Mouse (Mus musculus): ENCODE data around the gene Itm2b.

Gene Itm2b

GRCm38 (mm10) chr14:73368221-73368620 lies 16.9 kb downstream of the Itm2b start:
- no peak for DNase-seq (ENCODE audit: low spot score)

DNA sequence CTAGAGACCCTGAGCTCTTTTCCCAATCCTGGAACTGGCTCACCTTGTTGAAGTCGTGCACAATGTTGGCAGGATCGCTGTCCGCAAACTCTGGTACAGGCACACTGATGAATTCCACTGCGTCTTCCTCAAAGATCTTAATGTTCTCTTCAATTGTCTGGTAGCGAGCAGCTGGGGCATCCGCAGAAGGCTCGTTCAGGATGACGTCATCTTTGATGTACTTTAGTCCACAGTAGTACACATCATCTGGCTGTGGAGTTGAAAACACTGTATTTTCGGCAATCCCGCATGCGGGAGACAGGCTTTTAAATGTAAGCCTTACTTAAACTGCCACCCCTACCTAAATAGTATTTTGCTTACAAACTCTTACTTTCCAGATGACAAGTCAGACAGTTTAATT lies 18.8 kb downstream of the Itm2b start:
- no peak for DNase-seq (ENCODE audit: low spot score)

- no peak for DNase-seq (ENCODE audit: low spot score)
These were observed 21.3 kb downstream of the Itm2b start for GRCm38 (mm10) chr14:73363782-73364181.

GRCm38 (mm10) chr14:73354700-73355099 lies 30.4 kb downstream of the Itm2b start:
- no peak for DNase-seq (ENCODE audit: low spot score)

DNA sequence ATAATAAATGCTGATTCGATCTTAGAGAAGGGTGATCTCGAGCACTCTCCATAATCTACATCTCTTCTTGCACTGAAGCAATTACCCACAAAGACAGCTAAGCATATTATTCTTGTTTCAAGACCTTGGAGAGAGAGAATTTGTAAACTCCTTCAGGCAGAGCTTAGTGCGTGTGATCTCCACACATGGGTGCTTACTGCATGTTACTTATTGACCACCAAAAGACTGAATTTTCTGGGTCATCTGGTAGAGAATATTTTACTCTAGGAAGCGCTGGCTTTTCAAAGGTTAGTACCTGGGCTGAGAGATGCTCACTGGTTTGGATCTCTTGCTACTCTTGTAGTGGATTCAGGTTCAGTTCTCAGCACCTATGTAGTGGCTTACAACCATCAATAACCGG lies 34.0 kb downstream of the Itm2b start:
- no peak for DNase-seq (ENCODE audit: low spot score)

GRCm38 (mm10) chr14:73350029-73350428 lies 35.1 kb downstream of the Itm2b start:
- no peak for DNase-seq (ENCODE audit: low spot score)

DNA sequence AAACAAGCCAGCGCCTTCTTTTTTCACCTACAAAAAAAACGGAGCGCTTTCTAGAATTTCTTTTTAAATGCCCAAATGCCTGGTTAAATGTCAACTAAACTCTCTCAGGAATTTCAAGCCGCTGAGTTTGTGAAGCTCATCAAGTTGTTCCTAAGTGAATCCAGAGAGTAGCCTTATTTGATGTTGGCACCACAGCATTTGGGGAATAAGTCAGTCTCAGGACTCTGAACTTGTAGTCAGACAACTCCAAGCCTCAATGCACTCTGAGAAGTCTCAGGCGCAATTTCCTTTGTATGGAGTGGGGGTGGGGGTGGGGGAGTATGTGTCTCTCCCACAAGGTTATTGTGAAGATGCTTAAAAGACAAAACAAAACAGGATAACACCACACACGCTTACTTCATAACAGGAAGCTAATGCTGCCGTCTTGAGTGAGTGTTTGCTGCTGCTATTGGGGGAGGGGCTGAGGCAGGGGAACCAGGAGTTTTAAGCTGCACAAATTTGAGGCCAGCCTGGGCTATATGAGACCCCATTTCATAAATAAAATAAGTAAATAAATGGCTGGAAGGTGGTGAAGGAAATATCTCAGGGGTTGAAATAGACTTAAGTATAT lies 35.9 kb downstream of the Itm2b start:
- no peak for DNase-seq (ENCODE audit: low spot score)

DNA sequence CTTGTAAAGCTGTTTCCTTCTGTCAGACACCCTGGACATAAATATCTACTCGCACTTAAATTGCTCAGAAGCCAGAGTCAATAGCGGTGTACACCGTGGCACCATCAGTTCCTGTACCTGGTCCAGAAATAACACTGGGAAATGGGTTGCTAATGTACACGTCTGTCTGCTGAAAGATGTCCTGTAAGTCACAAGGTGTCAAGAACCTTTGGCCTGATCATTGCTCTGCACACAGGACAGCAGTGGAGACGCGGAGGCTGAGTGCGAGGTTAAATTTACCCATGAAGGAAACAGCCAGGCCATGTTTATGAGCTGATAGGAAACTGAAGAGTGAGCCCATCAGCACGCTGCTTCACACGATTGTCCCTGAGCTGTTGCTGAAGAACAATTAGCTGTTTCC lies 37.8 kb downstream of the Itm2b start:
- no peak for DNase-seq (ENCODE audit: low spot score)

DNA sequence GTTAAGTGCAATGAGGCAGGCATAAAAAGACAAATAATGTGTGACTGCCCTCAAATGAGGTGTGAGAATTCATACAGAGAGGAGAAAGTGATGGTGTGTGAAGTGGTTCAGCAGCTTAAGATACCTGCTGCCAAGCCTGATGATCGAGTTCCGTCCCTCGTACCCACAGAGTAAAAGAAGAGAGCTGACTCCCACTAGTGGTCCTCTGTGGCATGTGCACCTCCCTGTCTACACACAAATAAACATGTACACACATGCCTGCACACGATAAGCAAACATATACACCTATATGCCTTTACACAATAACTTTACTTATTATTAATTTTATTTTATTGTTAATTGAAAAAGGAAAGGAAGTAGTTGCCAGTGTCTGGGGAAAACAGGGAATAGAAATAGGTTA lies 39.5 kb downstream of the Itm2b start:
- no peak for DNase-seq (ENCODE audit: low spot score)

DNA sequence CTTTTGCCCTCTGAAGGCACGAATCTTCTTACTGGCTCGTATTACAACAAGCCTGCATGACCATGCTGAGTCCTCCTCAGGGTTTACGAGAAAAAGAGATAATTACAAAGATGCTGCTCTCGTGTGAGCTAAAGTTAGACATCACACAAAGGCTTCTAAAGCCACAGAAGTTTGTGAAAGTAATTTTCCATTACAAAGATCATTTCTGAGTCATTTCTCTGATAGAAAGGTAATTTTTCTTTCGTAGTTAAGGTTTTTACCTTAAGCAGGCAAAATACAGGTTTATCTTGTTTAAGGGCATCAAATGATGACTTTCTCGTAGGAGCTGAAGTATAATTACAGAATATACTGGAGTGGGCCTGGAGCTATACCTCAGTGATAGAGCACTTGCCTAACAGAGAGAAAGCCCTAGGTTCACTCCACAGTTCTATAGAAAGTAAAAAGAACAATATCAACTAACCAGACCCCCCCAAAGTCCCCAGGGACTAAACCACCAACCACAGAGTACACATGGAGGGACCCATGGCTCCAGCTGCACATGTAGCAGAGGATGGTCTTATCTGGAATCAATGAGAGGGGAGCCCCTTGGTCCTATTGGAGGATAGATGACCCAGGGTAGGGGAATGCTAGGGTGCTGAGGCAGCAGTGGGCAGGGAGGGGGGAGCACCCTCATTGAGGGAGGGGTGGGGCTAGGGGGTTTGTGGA lies 44.9 kb downstream of the Itm2b start:
- DNase-seq (ENCODE audit: low spot score), result no peak

- no peak for DNase-seq (ENCODE audit: low spot score)
These were observed 45.5 kb downstream of the Itm2b start for GRCm38 (mm10) chr14:73339615-73340014.

- no peak for DNase-seq (ENCODE audit: low spot score)
These were observed 48.6 kb downstream of the Itm2b start for GRCm38 (mm10) chr14:73336316-73337080.

GRCm38 (mm10) chr14:73334926-73335805 lies 49.9 kb downstream of the Itm2b start:
- no peak for DNase-seq (ENCODE audit: low spot score)

DNA sequence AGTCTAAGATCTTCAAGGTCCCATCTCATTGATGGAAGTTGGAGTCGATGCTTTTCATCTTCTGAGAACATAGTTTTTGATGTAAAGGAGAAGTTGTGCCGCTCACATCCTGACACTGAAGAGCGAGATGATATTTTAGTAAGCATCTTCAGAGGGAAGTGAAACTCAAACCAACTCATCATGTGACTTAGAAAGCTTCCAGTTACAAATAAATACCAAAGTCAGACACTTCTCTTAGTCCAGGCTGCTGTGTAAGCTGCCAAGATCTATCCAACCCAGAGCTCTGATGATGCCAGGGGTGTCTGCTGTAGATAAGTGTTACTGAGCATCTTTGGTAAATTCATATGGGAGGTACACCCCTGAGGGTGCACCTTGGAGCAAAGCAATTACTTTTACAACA lies 51.2 kb downstream of the Itm2b start:
- DNase-seq (ENCODE audit: low spot score), result no peak

- no peak for DNase-seq (ENCODE audit: low spot score)
These were observed 53.7 kb downstream of the Itm2b start for GRCm38 (mm10) chr14:73331386-73331785.

- DNase-seq (ENCODE audit: low spot score), result no peak
These were observed 55.2 kb downstream of the Itm2b start for GRCm38 (mm10) chr14:73329871-73330270.

DNA sequence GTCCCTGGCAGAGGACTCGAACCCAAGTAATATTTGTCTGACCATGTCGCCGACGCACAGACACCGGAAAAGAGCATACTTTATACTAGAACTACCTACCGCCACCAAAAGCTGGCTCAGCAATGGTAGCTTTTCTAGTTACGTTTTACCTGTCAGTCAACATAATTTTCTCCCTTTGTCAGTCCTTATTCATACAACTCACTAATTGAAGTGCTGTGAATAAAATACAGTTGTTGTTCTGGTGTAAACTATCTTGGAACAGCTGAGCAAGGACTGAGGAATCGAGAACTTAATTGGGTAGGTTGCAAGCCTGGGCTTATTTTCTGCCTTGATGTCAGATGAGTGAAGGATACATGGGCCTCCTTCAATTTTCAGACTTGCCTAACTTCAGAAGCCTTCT lies 58.6 kb downstream of the Itm2b start:
- DNase-seq (ENCODE audit: low spot score), result peak; percentile 23

DNA sequence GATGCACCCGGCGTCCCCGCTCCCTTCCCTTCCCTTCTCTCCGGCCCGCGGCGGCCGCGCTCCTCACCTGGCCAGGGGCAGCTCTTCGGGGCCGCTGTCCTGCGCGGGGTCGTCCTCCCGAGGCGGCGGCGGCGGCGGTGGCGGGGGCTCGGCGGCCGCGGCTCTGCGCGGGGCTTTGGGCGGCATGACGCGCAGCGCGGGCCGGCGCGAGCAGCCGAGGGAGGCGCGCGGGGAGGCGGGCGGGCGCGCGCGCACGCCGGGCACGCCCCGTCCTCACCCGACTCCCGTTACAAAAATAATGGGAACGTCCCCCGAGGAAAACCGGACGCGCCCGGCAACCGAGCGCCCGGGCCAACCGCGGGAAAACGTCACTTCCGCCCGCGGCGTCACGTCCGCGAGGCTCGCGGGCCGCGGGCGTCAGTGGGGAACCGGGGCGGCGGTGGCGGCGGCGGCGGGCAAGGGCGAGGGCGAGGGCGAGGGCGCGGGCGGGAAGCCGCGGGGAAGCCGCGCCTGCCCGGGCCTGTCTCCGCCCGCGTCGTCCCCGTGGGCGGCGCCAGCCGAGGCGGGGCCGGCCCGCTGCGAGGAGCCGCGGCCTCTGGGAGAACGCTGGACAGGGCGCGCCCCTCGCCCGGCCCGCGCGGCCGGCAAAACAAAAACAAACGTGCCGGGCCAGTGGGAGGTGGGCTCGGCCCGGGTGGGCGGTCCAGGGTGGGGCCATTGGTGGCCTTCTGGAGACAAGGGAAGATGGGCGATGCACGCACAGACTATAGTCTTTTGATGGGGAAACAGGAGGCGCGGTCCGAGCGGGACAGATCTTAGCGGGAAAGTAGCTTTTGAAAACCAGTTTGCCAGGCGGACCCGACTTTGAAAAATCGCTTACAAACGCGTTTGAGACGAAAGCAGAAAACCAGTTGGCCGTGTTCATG lies 59.4 kb downstream of the Itm2b start, which contains the start of gene Rb1:
Gene Rb1 (minus strand): TSS at position 367 of the 926 bp plus-strand sequence.
- DNase-seq (ENCODE audit: low spot score), result peak; percentile 71

DNA sequence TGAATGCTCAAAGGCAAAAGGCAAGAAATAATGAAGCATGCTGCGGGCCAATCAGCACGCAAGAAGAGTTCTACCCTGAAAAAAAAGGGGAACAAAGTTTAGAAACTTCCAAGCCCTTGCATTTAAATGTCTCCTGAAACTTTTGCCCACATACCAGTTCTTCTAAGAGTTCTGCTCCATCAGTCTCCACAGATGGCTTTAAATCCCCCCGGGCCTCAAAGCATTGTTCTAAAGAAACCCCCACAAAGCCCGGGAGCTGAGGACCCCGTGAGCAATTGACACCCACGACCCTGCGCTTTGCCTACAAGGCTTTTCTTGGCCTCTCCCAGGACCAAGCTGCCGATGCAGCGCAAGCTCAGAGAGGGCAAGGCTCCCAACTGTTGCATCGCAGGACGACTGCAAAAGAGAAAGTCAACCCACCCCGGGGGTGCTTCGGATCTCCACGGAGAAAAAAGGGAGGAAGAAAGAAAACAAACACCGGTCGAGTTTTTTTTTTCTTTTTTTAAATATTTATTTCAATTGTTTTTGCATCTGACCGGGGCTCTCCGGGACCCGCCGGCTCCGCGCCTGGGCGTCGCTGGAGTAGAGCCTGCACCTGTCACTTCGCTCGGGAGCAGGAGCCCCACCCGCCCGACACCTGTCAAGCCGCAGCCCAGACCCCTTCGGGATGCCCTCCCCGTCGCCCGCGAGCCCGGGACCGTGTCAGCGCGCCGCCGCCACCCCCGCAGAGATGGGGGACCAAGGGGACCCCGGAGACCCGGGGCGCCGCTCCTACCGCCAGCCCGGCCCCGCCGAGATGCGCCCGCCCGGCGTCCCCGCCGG lies 60.2 kb downstream of the Itm2b start:
- DNase-seq (ENCODE audit: low spot score), result peak; percentile 40

- DNase-seq (ENCODE audit: low spot score), result no peak
These were observed 61.1 kb downstream of the Itm2b start for GRCm38 (mm10) chr14:73323965-73324364.

All from c-Kit-positive CD71-positive TER-119-positive erythroid progenitor cells, embryonic 14.5 days (primary cell).